Comparison of ENCODE assay signal across 8 mouse cellular contexts in genomic region chr9:13303976-13304375, GRCm38 (mm10). TPM values are rescaled to one million over a fixed set of nuclear protein-coding genes. Genes with fewer than 3 reads are reported as not detected.
DNase-seq lines count a peak whose midpoint lies in the region; ATAC-seq lines count a peak whose summit lies in the region.

No protein-coding gene starts in this region.

- H3K4me1 ChIP-seq in midbrain, embryonic 11.5 days (ENCODE audit: control insufficient read depth, insufficient read depth, low read length) = peaks cover 57% of the 10 kb centered on the region
- peaks cover 72% of the 10 kb centered on the region for H3K4me1 ChIP-seq in midbrain, embryonic 15.5 days
- peaks cover 55% of the 10 kb centered on the region for H3K4me1 ChIP-seq in hindbrain, embryonic 16.5 days (ENCODE audit: control insufficient read depth, insufficient read depth, low read depth, low read length)

- no peak overlapping the region for H3K27ac ChIP-seq in midbrain, embryonic 11.5 days (ENCODE audit: low read depth, low read length)
- H3K27ac ChIP-seq in midbrain, embryonic 15.5 days = no peak overlapping the region
- H3K27ac ChIP-seq in hindbrain, embryonic 16.5 days (ENCODE audit: low read depth, low read length) = peak overlapping the region; percentile 31; the same call in 1 of the 2 replicates

- H3K36me3 ChIP-seq in midbrain, embryonic 11.5 days (ENCODE audit: control insufficient read depth, insufficient read depth, low read length) = no peaks in the 10 kb centered on the region
- no peaks in the 10 kb centered on the region for H3K36me3 ChIP-seq in midbrain, embryonic 15.5 days (replicated peaks)
- no peaks in the 10 kb centered on the region for H3K36me3 ChIP-seq in hindbrain, embryonic 16.5 days (ENCODE audit: control insufficient read depth, insufficient read depth, low read length)

- 54% methylated on average over 6 of the region's 6 CpGs for WGBS in midbrain, embryonic 11.5 days
- 26% methylated on average over 6 of the region's 6 CpGs for WGBS in midbrain, embryonic 15.5 days
- 26% methylated on average over 6 of the region's 6 CpGs for WGBS in hindbrain, embryonic 16.5 days

- H3K27me3 ChIP-seq in midbrain, embryonic 11.5 days (ENCODE audit: control insufficient read depth, insufficient read depth, low read length) = no peaks in the 10 kb centered on the region
- no peaks in the 10 kb centered on the region for H3K27me3 ChIP-seq in midbrain, embryonic 15.5 days (replicated peaks)
- H3K27me3 ChIP-seq in hindbrain, embryonic 16.5 days (replicated peaks; ENCODE audit: control insufficient read depth, insufficient read depth, low read length) = no peaks in the 10 kb centered on the region

- peak; percentile 86 for DNase-seq in midbrain, embryonic 11.5 days (ENCODE audit: low spot score, missing footprints)
- peak; percentile 10 for DNase-seq in gastrocnemius, postnatal 14 days
- no peak for DNase-seq in yolk sac, embryonic 10.5 days (ENCODE audit: low spot score)
- no peak for DNase-seq in left cerebral cortex, postnatal 4 days
- no peak for DNase-seq in left cerebral cortex, adult 11 months (ENCODE audit: low spot score)

- no peak overlapping the region for H3K4me2 ChIP-seq in midbrain, embryonic 11.5 days
- no peak overlapping the region for H3K4me2 ChIP-seq in midbrain, embryonic 15.5 days
- no peak overlapping the region for H3K4me2 ChIP-seq in hindbrain, embryonic 16.5 days (ENCODE audit: low read length)

- intact Hi-C loops in gastrocnemius, postnatal 14 days (cut with DNase I; ENCODE audit: low total_unique reads) = no loop called here
- intact Hi-C loops in left cerebral cortex, postnatal 4 days (cut with DNase I) = no loop called here

- ATAC-seq in midbrain, embryonic 11.5 days (ENCODE audit: low FRiP score) = no peak
- no peak for ATAC-seq in midbrain, embryonic 15.5 days (replicated peaks)
- ATAC-seq in hindbrain, embryonic 16.5 days = 0 out of 2 replicates have a peak, but pooled peaks have one; percentile 19
- peak; percentile 36; the same call in 1 of the 2 replicates for ATAC-seq in megakaryocyte-erythroid progenitor cell, adult 5-6 weeks (replicated peaks; ENCODE audit: low FRiP score, low TSS enrichment, poor library complexity, severe bottlenecking)

- H3K4me3 ChIP-seq in midbrain, embryonic 11.5 days (ENCODE audit: low read depth, low read length) = no peak overlapping the region
- no peak overlapping the region for H3K4me3 ChIP-seq in midbrain, embryonic 15.5 days
- H3K4me3 ChIP-seq in hindbrain, embryonic 16.5 days (ENCODE audit: low read length) = no peak overlapping the region

- peak overlapping the region; percentile 2; the same call in 1 of the 2 replicates for H3K9ac ChIP-seq in midbrain, embryonic 11.5 days (ENCODE audit: low read length)
- H3K9ac ChIP-seq in midbrain, embryonic 15.5 days = no peak overlapping the region
- no peak overlapping the region for H3K9ac ChIP-seq in hindbrain, embryonic 16.5 days (ENCODE audit: low read depth, low read length)

- no peaks in the 10 kb centered on the region for H3K9me3 ChIP-seq in midbrain, embryonic 11.5 days (ENCODE audit: control insufficient read depth, low read length)
- no peaks in the 10 kb centered on the region for H3K9me3 ChIP-seq in midbrain, embryonic 15.5 days
- H3K9me3 ChIP-seq in hindbrain, embryonic 16.5 days (ENCODE audit: control insufficient read depth, low read length) = no peaks in the 10 kb centered on the region

RNA-seq across cellular contexts. Expression of gene Maml2, which starts 6.2 kb away (rescaled TPM):
- polyA plus RNA-seq in midbrain, embryonic 11.5 days (2014; fragmentation: Nextera tagmentation; extraction: Ambion mirVana) = 10.3 and 10.7 TPM in 2 replicates
- 10.0 and 11.0 TPM in 2 replicates for polyA plus RNA-seq in midbrain, embryonic 15.5 days (2015; fragmentation: Nextera tagmentation; extraction: Ambion mirVana)
- total RNA-seq in gastrocnemius, postnatal 14 days (2021) = 1 to 10 TPM; 3.9 to 4.9 TPM
- 10.8 and 11.5 TPM in 2 replicates for polyA plus RNA-seq in hindbrain, embryonic 16.5 days (2015; fragmentation: Nextera tagmentation; extraction: Ambion mirVana)
- 0.45 and 1.2 TPM in 2 replicates for total RNA-seq in megakaryocyte-erythroid progenitor cell, adult 5-6 weeks (2014; fragmentation: Nextera tagmentation)
- 0.53 and 1.2 TPM in 2 replicates for total RNA-seq in megakaryocyte-erythroid progenitor cell, adult 5-6 weeks (2017)
- 10 to 100 TPM; 11.5 TPM for total RNA-seq in left cerebral cortex, postnatal 4 days (2021)

RNA-seq across cellular contexts. Expression of gene Ccdc82, which starts 57.2 kb away (rescaled TPM):
- polyA plus RNA-seq in midbrain, embryonic 11.5 days (2014; fragmentation: Nextera tagmentation; extraction: Ambion mirVana) = 12.8 and 16.0 TPM in 2 replicates
- polyA plus RNA-seq in midbrain, embryonic 15.5 days (2015; fragmentation: Nextera tagmentation; extraction: Ambion mirVana) = 12.8 and 13.9 TPM in 2 replicates
- 1 to 10 TPM; 3.4 to 4.3 TPM for total RNA-seq in gastrocnemius, postnatal 14 days (2021)
- polyA plus RNA-seq in hindbrain, embryonic 16.5 days (2015; fragmentation: Nextera tagmentation; extraction: Ambion mirVana) = 13.2 and 14.2 TPM in 2 replicates
- total RNA-seq in megakaryocyte-erythroid progenitor cell, adult 5-6 weeks (2014; fragmentation: Nextera tagmentation) = 31.2 and 36.8 TPM in 2 replicates
- total RNA-seq in megakaryocyte-erythroid progenitor cell, adult 5-6 weeks (2017) = 37.6 and 44.8 TPM in 2 replicates
- 10 to 100 TPM; 23.6 to 27.0 TPM for total RNA-seq in left cerebral cortex, postnatal 4 days (2021)

RNA-seq across cellular contexts. Expression of gene Jrkl, which starts 58.3 kb away (rescaled TPM):
- 9.5 and 9.7 TPM in 2 replicates for polyA plus RNA-seq in midbrain, embryonic 11.5 days (2014; fragmentation: Nextera tagmentation; extraction: Ambion mirVana)
- polyA plus RNA-seq in midbrain, embryonic 15.5 days (2015; fragmentation: Nextera tagmentation; extraction: Ambion mirVana) = 11.0 and 11.3 TPM in 2 replicates
- total RNA-seq in gastrocnemius, postnatal 14 days (2021) = 1 to 10 TPM; 3.2 TPM
- polyA plus RNA-seq in hindbrain, embryonic 16.5 days (2015; fragmentation: Nextera tagmentation; extraction: Ambion mirVana) = 8.6 and 9.8 TPM in 2 replicates
- total RNA-seq in megakaryocyte-erythroid progenitor cell, adult 5-6 weeks (2014; fragmentation: Nextera tagmentation) = 2.1 and 4.4 TPM in 2 replicates
- total RNA-seq in megakaryocyte-erythroid progenitor cell, adult 5-6 weeks (2017) = 3.1 and 9.8 TPM in 2 replicates
- total RNA-seq in left cerebral cortex, postnatal 4 days (2021) = 10 to 100 TPM in 1 of 2 experiments, 1 to 10 TPM in 1; 9.8 to 13.6 TPM

Comparison
In these comparisons a context has a peak if more than half of its experiments do, and no peak if none do; other contexts are left out.
1. ATAC-seq: peak in hindbrain, embryonic 16.5 days (single experiment) and megakaryocyte-erythroid progenitor cell, adult 5-6 weeks (single experiment); none in midbrain, embryonic 11.5 days (single experiment) and midbrain, embryonic 15.5 days (single experiment).
2. DNase-seq: peak in midbrain, embryonic 11.5 days (single experiment) and gastrocnemius, postnatal 14 days (single experiment); none in yolk sac, embryonic 10.5 days (single experiment), left cerebral cortex, postnatal 4 days (single experiment) and left cerebral cortex, adult 11 months (single experiment).
3. RNA of gene Ccdc82, which starts 57.2 kb away (total RNA-seq): 31.2 to 44.8 TPM in megakaryocyte-erythroid progenitor cell, adult 5-6 weeks and 23.6 to 27.0 TPM in left cerebral cortex, postnatal 4 days; 3.4 to 4.3 TPM in gastrocnemius, postnatal 14 days; every median in the first group is over 4 times any median in the second.